Mouse (Mus musculus) ES-E14 (cell line): Measurements from ENCODE around the gene Tshz2. TPM values are rescaled to one million over a fixed set of nuclear protein-coding genes. Genes with fewer than 3 reads are reported as not detected.

ENCODE experiments used
- DNase-seq: peaks from one replicate; pipeline ENCODE4 v3.0.0-alpha.2; 2013; ENCODE audit warnings: low read depth, low spot score
- H3K27ac ChIP-seq: 2 replicates; pipeline ENCODE4 v1.5.1; 2012; ENCODE audit warnings: low read depth, mild to moderate bottlenecking, low read length, moderate library complexity, mixed read lengths; ENCODE audit not compliant: poor library complexity, insufficient read depth, severe bottlenecking
- H3K36me3 ChIP-seq: 2 replicates; pipeline ENCODE4 v1.6.1; 2012; ENCODE audit warnings: mild to moderate bottlenecking, low read length, moderate library complexity, mixed read lengths; ENCODE audit not compliant: control insufficient read depth, poor library complexity, insufficient read depth, severe bottlenecking
- H3K4me1 ChIP-seq, 2 experiments: fragments of 150-350 bp in 1 of 2; sonication (generic) in 1 of 2; 2 replicates each; pipeline ENCODE4 v1.6.1; 2012; ENCODE audit warnings: low read length in 2 of 2, mild to moderate bottlenecking in 1 of 2, mixed read lengths in 1 of 2; ENCODE audit not compliant: control insufficient read depth in 2 of 2, insufficient read depth in 2 of 2, poor library complexity in 1 of 2
- H3K4me3 ChIP-seq, 2 experiments: fragments of 150-350 bp in 1 of 2; sonication (generic) in 1 of 2; 2 replicates each; pipeline ENCODE4 v1.5.1; 2012; ENCODE audit warnings: low read length in 2 of 2, low read depth in 1 of 2, mild to moderate bottlenecking in 1 of 2, mixed read lengths in 1 of 2; ENCODE audit not compliant: insufficient read depth in 1 of 2, poor library complexity in 1 of 2, severe bottlenecking in 1 of 2
- H3K9ac ChIP-seq: 2 replicates; pipeline ENCODE4 v1.6.1; 2012; ENCODE audit warnings: low read depth, mild to moderate bottlenecking, low read length, mixed read lengths; ENCODE audit not compliant: poor library complexity, insufficient read depth, severe bottlenecking
- H3K9me3 ChIP-seq: fragments of 150-350 bp; sonication (generic); 2 replicates; pipeline ENCODE4 v1.6.1; 2012; ENCODE audit warnings: low read depth, mild to moderate bottlenecking, low read length; ENCODE audit not compliant: control insufficient read depth, insufficient read depth
- CHD2 ChIP-seq: IDR thresholded peaks from 2 replicates; pipeline ENCODE4 v1.6.1; 2014; ENCODE audit warnings: mild to moderate bottlenecking, low read depth, low read length, inconsistent platforms
- HCFC1 ChIP-seq: IDR thresholded peaks from 2 replicates; pipeline ENCODE4 v1.6.1; 2012; ENCODE audit warnings: low read length, inconsistent platforms, borderline replicate concordance; ENCODE audit not compliant: insufficient read depth
- MAFK ChIP-seq: IDR thresholded peaks from 2 replicates; pipeline ENCODE4 v1.6.1; 2014; ENCODE audit warnings: mild to moderate bottlenecking, low read depth, low read length, inconsistent platforms; ENCODE audit not compliant: insufficient read depth
- ZC3H11A ChIP-seq: IDR thresholded peaks from 2 replicates; pipeline ENCODE4 v1.6.1; 2012; ENCODE audit warnings: low read depth, mild to moderate bottlenecking, inconsistent platforms, low read length, borderline replicate concordance
- ZNF384 ChIP-seq: IDR thresholded peaks from 2 replicates; pipeline ENCODE4 v1.6.1; 2012; ENCODE audit warnings: low read depth, low read length, inconsistent platforms
- in situ Hi-C, 2 experiments: fragments of 600-800 bp; cut with MboI; formaldehyde crosslinking; loops; one replicate each; pipeline ENCODE4 v1.15.1; 2025; ENCODE audit warnings: low sequenced_read_pairs in 2 of 2, inconsistent platforms in 1 of 2; ENCODE audit not compliant: unreplicated experiment in 2 of 2
- total RNA-seq: library from RNA; depleted of rRNA; stranded (reverse); fragments of 300-350 nt; gene quantifications from 2 replicates; pipeline ENCODE4 v1.2.3, GENCODE M21; 2012

The Tshz2 gene
- total RNA-seq, 1 experiment: 0.27 TPM

DNA sequence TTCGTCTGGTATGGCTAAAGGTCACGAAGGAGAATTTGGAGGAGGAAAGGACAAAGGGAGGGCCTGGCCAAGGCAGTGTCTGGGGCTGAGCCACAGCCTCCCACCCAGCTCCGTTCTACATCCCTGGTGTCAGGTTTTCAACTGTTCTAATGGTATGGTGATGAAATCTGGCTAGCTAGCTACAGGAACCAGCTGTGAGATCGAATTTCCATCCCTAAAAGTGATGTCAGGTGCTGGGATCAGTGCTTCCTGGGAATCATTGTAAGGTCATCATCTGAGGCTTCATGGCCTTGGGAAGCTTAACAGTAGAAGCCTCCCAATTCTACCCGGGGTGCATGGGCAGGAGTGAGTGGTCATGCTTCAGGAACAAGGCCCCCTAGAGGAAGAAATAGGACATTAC is 171.6 kb downstream of the Tshz2 start:
- Histone ChIP-seq H3K36me3 (no peaks in the 10 kb centered on the region), H3K9me3 (no peaks in the 10 kb centered on the region), H3K9ac (no peak overlapping the region), H3K4me1 (0 out of 4 replicates have a peak, but pooled peaks cover 0 to 3% of the 10 kb centered on the region in 2 experiments), H3K4me3 (no peak overlapping the region), H3K27ac (no peak overlapping the region)
- no peak for TF ChIP-seq CHD2
- no peak for TF ChIP-seq ZNF384
- no peak for TF ChIP-seq MAFK
- in situ Hi-C loops: no loop called here
- DNase-seq: peak; percentile 61

DNA sequence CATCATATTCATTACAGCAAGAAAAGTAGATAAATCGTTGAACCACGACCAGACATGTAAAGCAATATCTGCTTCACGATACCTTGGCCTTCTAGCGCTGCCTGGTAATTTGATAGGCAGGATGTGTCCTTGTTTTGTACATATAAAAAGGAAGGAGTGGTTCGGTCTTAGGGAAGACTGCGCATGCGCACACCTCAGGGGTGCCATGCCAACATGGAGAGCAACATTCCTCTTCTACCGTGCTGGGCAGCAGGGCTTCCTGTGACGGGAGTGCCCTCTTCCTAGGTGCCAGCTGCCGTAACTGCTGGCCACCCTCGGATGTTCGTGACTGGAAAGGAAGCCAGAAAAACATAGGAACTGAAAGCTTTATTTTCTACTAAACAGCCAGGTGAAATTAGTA is 172.7 kb downstream of the Tshz2 start:
- in situ Hi-C loops: no loop called here
- DNase-seq: no peak
- Histone ChIP-seq H3K9ac (no peak overlapping the region), H3K9me3 (no peaks in the 10 kb centered on the region), H3K4me1 (0 out of 4 replicates have a peak, but pooled peaks cover 0 to 3% of the 10 kb centered on the region in 2 experiments), H3K36me3 (no peaks in the 10 kb centered on the region), H3K4me3 (no peak overlapping the region), H3K27ac (no peak overlapping the region)
- TF ChIP-seq HCFC1 (no peak), ZC3H11A (no peak), ZNF384 (no peak), CHD2 (no peak), MAFK (no peak)

DNA sequence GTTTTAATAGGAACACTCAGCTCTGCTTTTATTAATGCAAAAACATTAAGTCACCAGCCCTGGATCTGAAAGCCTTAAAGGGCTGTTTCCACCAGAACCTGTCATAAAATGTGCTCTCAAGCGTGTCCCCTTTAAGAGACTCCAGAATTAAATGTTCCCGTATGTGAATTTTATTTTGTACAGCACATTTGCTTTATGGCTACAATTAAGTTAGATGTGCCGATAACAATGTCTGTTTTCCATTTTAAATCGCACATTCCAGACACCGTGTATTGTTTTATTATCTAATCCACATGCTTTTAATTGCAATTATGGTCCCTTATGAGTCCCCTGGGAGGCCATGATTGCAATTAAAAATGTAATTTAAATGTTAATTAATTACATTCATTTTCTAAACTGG is 178.8 kb downstream of the Tshz2 start:
- H3K4me1 ChIP-seq: no peaks in the 10 kb centered on the region
- TF ChIP-seq ZC3H11A (no peak), ZNF384 (no peak), MAFK (no peak), CHD2 (no peak), HCFC1 (no peak)
- H3K27ac ChIP-seq: no peak overlapping the region
- no peak overlapping the region for H3K4me3 ChIP-seq
- no peak for DNase-seq
- H3K9ac ChIP-seq: no peak overlapping the region
- in situ Hi-C loops: no loop called here
- no peaks in the 10 kb centered on the region for H3K36me3 ChIP-seq
- H3K9me3 ChIP-seq: no peaks in the 10 kb centered on the region

DNA sequence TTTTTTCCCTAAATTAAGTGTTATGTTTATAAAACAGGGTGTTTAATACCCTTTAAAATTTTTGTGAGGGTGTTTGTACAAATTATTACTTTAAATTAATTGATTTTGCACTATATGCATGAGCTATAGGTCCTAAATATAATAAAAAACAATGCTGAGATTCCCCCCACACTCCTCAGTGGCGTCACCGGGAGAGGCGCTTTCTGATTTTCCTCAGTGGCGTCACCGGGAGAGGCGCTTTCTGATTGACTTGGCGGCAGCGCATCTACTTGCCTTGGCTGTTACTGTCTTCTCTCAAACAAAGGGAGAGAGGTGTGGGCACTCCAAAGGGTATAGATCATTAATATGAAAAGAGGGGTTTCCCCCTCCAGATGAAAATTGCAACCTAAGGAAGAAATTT is 179.2 kb downstream of the Tshz2 start:
- no peak overlapping the region for H3K4me3 ChIP-seq
- H3K4me1 ChIP-seq: no peaks in the 10 kb centered on the region
- DNase-seq: no peak
- no peak overlapping the region for H3K27ac ChIP-seq
- TF ChIP-seq HCFC1 (no peak), CHD2 (no peak), ZC3H11A (no peak), MAFK (no peak), ZNF384 (no peak)
- H3K9me3 ChIP-seq: no peaks in the 10 kb centered on the region
- no peaks in the 10 kb centered on the region for H3K36me3 ChIP-seq
- no peak overlapping the region for H3K9ac ChIP-seq
- in situ Hi-C loops: no loop called here

DNA sequence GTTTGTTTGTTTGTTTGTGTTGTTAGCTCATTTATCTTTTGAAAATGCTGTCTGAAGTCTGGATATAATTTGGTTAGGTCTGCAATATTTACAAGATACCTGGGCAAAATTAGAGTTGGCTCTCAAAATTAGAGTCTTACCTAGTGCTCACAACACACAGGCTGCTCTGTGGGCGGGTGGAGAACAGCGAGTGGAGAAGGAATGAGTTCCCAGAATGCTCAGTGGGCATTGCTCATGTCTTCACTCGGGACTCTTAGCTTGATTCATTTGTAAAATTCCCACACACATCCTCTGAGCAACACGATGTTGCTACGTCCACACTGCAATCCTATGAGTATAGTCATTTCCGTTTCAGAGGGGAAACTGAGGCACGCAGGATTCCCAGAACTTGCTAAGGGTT is 180.1 kb downstream of the Tshz2 start:
- in situ Hi-C loops: no loop called here
- no peak for DNase-seq
- H3K27ac ChIP-seq: no peak overlapping the region

More for the DNA sequence above, 180.1 kb downstream of the Tshz2 start:
- no peak overlapping the region for H3K9ac ChIP-seq
- no peaks in the 10 kb centered on the region for H3K9me3 ChIP-seq
- H3K36me3 ChIP-seq: no peaks in the 10 kb centered on the region
- H3K4me3 ChIP-seq: no peak overlapping the region
- TF ChIP-seq CHD2: no peak
- TF ChIP-seq ZC3H11A: no peak
- TF ChIP-seq HCFC1: no peak
- no peak for TF ChIP-seq MAFK
- TF ChIP-seq ZNF384: no peak
- no peaks in the 10 kb centered on the region for H3K4me1 ChIP-seq
